Mouse (Mus musculus) kidney, adult 8-10 months (tissue): ENCODE measurements around the gene Tnks2.

Source experiments
- DNase-seq, 2 experiments: peaks; one replicate each; pipeline ENCODE4 v3.0.0; 2022

Tnks2 gene

DNA sequence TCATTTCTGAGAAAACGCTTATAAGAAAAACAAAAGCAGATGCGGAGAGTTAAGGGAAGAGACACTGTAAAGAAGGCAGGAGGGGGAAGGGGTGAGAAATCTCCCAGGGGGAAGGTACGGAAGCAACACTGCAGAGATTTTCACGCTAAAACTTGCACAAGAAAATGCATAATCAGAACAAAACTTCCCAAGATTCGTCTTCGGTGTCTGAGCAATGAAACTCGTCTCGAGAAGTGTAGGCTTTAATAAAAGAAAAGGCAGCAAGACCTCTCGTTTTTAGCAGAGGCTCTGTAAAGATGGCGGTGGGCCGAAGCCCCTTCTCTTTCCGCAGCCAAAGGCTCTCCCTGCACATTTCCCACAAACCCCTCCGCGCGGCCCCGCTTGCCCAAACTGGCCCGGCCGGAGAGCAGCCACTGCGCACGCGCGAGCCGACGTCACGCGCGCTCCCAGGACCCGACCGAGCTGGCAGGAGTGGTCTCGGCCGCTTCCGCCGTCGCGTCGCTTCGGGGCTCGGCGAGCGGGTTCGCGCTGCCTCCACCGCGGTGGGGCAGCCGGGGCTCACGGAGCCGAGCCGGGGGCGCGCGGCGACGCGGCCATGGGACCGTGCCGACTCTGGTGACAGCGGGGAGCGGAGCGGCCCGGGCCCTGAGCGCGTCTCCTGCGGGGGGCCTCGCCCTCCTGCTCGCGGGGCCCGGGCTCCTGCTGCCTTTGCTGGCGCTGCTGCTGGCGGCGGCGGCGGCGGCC lies at the start of gene Tnks2:
Gene Tnks2 (plus strand): TSS at position 445 of the 744 bp plus-strand sequence.
- peak; percentile 95 to 96 for DNase-seq

DNA sequence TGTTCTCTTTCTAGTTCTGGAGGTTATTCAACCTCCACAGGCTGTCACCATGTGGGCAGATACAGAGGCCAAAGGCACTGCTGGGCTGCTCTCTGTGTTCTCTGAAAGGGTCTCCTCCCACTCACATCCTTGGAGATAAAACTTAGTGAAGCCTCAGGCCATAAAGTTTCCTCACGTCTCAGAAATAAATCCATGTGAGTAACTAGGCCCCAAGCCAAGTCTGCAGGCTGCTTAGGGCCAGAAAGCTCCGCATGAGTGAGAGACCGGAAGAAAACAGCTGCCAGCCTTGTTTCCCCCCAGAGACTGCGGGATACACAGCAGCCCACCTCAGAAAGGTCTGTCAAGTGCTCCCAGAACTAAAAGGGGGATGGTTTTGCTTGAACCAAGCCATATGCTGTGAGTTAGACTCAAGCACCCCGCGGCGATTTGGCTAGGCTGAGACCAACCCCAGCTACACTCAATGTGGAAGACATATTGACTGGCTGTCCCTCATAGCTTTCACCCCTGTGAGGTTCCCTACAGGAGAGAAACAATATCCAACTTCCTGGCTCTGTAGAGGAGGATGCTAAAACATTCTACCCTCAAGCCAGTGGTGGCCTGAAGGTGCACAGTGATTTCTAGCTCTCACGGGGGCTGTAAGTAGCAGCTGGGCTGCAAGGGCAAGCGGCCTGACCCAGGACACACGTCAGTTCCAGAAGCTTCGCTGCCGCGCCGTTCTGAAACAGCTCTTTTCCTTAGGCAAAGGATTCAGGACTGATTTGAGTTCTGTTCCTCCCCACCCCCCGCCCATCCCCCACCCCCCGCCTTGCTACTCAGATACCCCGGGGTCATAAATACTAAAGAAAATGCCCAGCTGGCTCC lies 43.9 kb upstream of the Tnks2 start:
- peak; percentile 64 to 69 for DNase-seq

DNA sequence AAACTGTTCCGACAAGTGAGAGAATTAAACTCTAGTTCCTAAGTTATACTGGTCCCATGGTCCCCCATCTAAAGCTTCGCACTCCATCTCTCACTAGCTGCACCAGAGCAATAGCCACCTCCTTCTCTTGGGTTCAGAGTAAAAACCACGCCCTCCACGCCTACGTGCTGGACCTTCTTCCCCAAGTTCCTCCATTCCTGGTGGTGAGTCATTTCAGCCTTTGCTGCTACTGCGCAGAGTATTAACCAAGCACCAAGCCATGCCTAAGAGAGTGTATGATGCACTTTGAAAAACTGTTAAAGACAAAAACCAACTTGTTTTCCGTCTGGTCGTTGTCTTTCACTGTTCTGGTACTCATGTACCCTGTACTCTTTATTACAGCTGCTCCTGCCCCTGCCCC lies 41.4 kb upstream of the Tnks2 start:
- no peak for DNase-seq

DNA sequence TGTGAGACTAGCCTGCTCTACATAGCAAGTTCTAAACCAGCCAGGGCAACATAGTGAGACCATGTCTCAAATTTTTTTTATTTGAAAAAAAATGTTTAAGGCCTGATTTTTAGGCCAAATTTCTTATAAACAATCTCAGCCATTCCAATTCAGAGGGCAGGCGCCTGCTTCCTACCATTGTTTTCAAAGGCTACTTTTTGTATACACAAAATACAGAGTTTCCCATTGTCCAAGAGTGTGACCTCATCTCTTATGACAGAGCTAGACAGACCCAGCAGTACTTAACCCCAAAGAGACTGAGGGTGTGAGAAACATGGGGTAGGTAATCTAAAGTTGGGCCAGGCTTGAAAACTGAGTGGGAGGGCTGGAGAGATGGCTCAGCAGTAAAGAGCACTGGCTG lies 40.6 kb upstream of the Tnks2 start:
- DNase-seq = no peak

DNA sequence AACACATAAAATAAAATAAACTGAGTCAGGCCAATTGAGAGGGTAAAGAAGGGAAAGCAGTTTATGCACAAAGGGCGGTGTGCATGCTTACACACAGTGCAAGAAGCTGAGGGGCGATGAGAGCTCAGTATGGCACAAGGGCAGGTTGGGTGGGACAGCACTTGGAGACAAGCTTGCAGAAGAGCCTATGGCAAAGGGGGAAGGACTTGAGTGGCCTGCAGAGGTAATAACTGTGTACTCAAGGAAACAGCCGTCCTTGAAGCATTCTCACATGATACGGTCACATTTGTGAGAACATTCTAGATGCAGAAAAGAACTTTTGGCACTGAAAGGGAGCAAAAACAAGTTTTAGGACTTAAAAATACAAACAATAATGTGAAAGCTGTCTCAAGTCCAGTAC lies 40.0 kb upstream of the Tnks2 start:
- no peak for DNase-seq

DNA sequence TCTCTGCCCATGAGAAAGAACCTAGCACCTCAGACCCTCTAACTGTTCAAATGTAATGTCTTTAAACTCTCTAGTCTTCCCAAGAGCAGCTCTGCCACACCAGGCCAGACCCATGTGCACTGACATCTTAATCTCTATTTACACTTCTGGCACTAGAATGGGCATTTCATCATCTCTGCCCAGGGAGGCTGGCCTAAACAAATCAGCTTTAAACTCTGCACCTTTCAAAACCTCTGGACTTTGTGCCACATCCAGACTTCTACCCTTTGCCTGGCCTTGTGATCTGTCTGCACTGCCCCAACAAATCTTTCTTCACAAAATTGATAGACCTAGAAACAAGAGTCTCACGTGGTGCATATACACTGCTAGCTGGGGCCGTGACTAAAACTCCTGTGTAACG lies 38.8 kb upstream of the Tnks2 start:
- DNase-seq = peak; percentile 56 to 77

DNA sequence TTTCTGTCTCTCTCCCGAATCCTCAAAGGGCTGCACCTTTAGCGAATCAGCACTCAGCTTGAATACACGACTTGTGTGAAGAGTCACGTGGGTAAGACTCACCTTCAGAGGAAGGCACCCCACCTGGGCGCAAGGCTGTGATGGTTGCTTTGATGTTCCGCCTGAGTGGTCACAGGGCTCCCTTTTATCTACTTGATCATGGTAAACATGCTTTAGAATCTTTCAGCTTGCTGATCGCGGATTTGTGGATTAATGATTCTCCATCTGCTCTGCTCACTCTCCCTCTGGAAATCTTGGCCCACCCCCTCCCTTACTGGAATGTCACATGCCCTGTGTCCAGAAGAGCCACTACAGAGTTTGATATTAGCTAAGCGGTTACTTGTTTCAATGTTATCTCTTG lies 37.1 kb upstream of the Tnks2 start:
- DNase-seq = peak; percentile 28 to 43

DNA sequence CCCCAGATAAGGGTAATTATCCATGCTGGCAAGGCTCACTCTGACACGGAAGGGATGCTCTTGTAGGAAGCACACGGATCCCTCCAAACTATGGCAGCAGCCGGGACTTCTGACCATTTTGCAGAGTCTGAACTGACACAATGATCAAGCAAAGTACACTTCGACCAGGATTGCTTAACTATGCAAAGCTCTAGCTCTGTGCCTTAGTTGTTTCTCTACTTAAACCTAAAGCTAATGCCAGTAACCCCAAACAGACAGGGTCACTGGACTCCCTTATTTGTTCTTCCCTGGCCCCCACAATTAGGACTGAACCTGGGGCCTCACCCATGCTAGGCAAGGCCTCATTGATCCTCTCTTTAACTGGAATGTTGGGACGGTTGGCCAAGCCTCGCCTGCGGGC lies 33.7 kb upstream of the Tnks2 start:
- no peak for DNase-seq

- no peak for DNase-seq
Observed at GRCm38 (mm10) chr19:36801856-36802641, 32.0 kb upstream of the Tnks2 start.

GRCm38 (mm10) chr19:36803403-36803802 lies 30.6 kb upstream of the Tnks2 start:
- DNase-seq = no peak

GRCm38 (mm10) chr19:36806842-36807241 lies 27.2 kb upstream of the Tnks2 start:
- no peak for DNase-seq

GRCm38 (mm10) chr19:36808426-36809105 lies 25.5 kb upstream of the Tnks2 start:
- peak; percentile 78 to 87 for DNase-seq

- peak; percentile 41 to 64 for DNase-seq
Observed at GRCm38 (mm10) chr19:36809476-36810168, 24.4 kb upstream of the Tnks2 start.

- no peak for DNase-seq
Observed at GRCm38 (mm10) chr19:36812011-36812410, 22.0 kb upstream of the Tnks2 start.

GRCm38 (mm10) chr19:36815396-36816271 lies 18.4 kb upstream of the Tnks2 start:
- DNase-seq = peak; percentile 47 to 48

DNA sequence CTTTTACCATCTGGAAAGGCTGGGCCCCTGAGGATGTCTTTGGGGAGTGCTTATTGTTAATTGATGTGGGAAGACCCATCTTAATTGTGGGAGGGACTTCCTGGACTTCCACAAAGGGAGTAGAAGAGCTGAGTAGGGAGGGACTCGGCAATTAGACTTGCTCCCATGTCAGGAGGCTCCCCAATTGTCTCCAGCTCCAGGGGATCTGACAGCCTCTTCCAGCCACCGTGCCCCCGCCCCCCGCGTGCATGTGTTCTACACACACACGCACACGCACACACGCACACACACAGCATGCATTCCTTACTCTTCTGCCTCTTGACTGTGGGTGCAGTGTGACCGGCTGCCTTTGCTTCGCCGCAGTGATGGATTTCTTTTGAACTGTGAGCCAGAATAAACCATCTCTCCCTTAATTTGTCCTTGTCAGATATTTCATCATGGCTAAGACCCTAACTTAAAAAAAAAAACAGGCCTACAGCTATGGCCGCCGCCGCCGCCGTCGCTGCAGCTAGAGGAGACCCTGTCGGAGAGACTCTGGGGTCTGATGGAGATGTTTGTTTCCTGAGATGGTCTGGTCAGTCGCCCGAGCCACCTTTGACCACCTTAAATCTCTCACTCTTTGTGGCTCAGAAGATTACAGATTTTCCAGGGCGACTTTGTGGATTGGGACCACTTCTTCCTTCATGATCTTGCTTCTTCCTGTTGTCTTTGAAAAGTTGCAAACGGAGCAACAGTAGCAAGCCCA lies 15.7 kb upstream of the Tnks2 start:
- DNase-seq = no peak

DNA sequence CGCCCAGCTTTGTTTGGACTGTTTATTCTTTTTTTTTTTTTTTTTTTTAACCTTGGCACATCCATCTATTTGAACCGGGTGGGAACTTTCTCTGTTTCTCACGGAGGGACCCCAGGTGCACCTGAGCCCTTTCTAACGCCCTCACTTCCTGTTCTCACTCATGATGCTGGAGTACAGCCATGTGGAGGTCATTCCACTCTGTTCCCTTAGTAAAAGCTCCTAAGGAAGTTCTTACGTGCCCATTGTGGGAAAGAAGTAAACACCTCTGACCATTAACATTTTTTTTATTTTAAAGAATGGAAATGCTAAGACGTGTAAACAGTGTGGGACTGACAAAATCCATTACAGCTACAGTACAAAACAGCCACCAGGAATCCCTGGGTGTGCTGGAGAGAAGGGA lies 14.8 kb upstream of the Tnks2 start:
- no peak for DNase-seq

DNA sequence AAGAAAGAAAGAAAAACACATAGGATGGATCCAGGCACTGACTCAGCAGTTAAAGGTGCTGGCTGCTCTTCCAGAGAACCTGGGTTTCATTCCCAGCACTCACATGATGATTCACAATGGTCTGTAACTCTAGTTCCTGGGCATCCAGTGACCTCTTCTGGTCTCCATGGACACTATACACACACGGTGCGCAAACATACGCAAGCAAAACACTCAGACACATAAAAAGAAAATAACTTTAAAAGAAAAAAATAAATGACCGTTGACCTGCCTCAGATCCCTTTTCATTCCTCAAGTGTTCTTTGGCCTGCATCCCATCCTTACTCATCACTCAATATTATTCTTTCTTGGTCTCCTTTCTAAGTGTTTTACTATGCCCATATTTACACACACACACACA lies 13.6 kb upstream of the Tnks2 start:
- DNase-seq = no peak

GRCm38 (mm10) chr19:36821301-36821700 lies 12.7 kb upstream of the Tnks2 start:
- DNase-seq = peak in 1 of 2 experiments; percentile 38

- DNase-seq = no peak
Observed at GRCm38 (mm10) chr19:36822701-36823100, 11.3 kb upstream of the Tnks2 start.
